Mouse (Mus musculus) neutrophil, adult 65 days (primary cell): ENCODE measurements around the gene Parp4. TPM values are rescaled to one million over a fixed set of nuclear protein-coding genes. Genes with fewer than 3 reads are reported as not detected.

ENCODE experiments used
- total RNA-seq: library from RNA; stranded (reverse); gene quantifications from 2 replicates; pipeline ENCODE4 v1.2.4, GENCODE M21; 2023

Gene Parp4
- 55.2 and 64.4 TPM in 2 replicates for total RNA-seq

DNA sequence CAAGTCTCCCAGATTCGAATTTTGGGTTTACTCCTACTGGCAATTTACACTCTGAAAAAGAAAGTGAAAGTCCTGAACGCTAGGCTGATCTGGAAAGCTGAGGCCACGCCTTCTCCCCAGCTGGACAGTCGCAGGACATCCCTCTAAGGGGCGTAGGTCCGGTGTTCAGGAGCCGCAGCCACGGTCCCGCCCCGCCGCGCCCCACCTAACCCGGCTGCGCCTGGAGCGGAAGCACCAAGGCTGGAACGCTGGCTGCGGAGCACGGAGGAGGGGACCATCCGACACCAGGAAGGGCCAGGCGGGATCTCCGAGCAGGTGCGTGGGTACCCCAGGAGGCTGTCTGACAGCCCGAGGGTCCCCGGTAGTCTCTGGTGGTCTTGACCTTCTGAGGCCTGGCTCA lies at the start of gene Parp4, which contains the start of gene Cenpj:
Parp4 (plus strand) TSS at position 204 of the 400 bp plus-strand sequence.
Cenpj (minus strand) TSS at position 10 of the 400 bp plus-strand sequence.

DNA sequence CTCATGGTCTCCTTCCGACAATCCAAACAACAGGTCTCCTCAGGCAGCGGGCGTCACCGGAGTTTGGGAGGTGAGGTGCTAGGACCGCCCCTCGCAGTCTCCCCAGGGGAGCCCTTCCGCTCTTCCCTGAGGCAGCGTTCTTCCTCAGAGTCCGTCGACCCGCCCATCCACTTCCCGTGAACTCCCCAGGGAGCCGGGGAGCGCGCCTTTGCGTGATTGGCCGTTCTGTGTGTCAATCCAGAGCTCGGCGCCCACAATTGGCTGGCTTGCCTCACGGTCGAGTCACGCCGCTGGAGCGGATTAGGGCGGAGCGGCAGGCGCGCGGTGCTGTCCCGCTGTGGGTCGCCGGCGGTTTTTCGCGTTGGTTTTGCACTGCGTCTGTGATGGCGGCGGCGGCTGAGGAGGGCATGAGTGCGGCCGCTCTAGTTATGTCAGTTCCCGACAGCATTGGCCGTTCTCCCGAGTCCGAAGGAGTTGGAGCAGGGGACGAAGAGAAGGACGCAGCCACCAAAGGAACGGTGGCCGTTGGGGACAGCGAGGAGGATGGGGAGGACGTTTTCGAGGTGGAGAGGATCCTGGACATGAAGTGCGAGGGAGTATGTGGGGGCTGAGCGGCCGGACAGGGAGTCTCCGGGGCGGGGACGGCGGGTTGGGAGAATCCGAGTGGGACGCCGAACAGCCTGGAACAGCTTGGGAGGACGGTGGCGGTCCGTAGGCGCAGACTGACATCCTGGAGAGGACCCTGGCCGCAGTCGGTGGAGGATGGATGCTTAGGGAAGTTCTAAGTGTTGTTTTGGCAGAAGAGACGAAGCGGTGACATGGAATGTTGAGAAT lies 92.8 kb downstream of the Parp4 start, which contains the start of gene Mphosph8:
Mphosph8 (plus strand) TSS at position 280 of the 834 bp plus-strand sequence.

Other genes with a start within 250 kb of the Parp4 start
- gene Atp12a, start 210.6 kb upstream of the Parp4 start, total RNA-seq, result not detected in 2 replicates
- 0.41 TPM in 1 of 2 replicates, not detected in the other for gene Rnf17, start 173.0 kb upstream of the Parp4 start, total RNA-seq
- 12.1 and 14.3 TPM in 2 replicates for gene Cenpj, start 194 bp upstream of the Parp4 start, total RNA-seq
- gene Mphosph8, start 92.6 kb downstream of the Parp4 start, total RNA-seq, result 8.5 and 9.4 TPM in 2 replicates
- gene Pspc1, start 202.7 kb downstream of the Parp4 start, total RNA-seq, result 52.3 and 66.9 TPM in 2 replicates
- gene Zmym5, start 236.1 kb downstream of the Parp4 start, total RNA-seq, result 26.9 and 32.5 TPM in 2 replicates